Mouse (Mus musculus): ENCODE data around the gene Gm7849. TPM values are rescaled to one million over a fixed set of nuclear protein-coding genes. Genes with fewer than 3 reads are reported as not detected.
"Not testable (repeated sequence)": the region's sequence is repeated elsewhere in the genome, so short reads cannot be mapped to it uniquely, and the experiment has no call there.

The Gm7849 gene
- polyA plus RNA-seq (2012; rRNA removed) = not detected in 2 replicates

DNA sequence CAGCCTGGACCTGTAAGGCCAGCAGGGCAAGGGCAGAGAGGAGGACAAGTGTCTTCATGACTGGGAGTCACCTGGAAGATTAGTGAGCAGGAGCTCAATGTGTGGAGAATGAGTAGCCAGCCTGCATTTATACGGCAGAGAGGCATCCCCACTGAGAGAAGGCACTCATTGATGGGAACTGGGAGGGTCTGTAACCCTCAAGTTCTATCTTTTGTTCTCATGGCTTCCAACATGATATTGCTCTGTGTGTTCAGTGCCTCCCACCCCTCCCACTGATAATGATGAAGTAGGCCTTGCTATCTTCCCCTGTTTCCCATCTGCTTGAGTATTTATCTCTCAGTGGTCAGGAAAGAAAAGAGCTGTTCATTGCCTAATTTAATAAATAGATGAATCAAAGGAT is at the start of gene Gm7849:
TSS of gene Gm7849 (minus strand) at position 101 of the 400 bp plus-strand sequence.
- DNase-seq (ENCODE audit: extremely low spot score in 1 of 2, low spot score in 1 of 2) = not testable (repeated sequence)

GRCm38 (mm10) chr8:21427111-21427510 is 29.2 kb downstream of the Gm7849 start, which contains the start of gene Defa36:
Defa36 (plus strand) TSS chr8:21427411.
- DNase-seq (ENCODE audit: extremely low spot score in 1 of 2, low spot score in 1 of 2) = not testable (repeated sequence)

Other genes starting within 250 kb of the Gm7849 start
- gene Gm15292, start 206.8 kb downstream of the Gm7849 start, polyA plus RNA-seq (2012; rRNA removed) = not detected in 2 replicates
- not detected in 2 replicates for gene Defa27, start 141.0 kb downstream of the Gm7849 start, polyA plus RNA-seq (2012; rRNA removed)
- not detected in 2 replicates for gene Defa29, start 129.5 kb downstream of the Gm7849 start, polyA plus RNA-seq (2012; rRNA removed)
- gene Defa2, start 78.0 kb downstream of the Gm7849 start, polyA plus RNA-seq (2012; rRNA removed) = not detected in 2 replicates
- not detected in 2 replicates for gene Defa33, start 64.7 kb downstream of the Gm7849 start, polyA plus RNA-seq (2012; rRNA removed)
- not detected in 2 replicates for gene Defa36, start 29.1 kb downstream of the Gm7849 start, polyA plus RNA-seq (2012; rRNA removed)
- 0.40 TPM in 1 of 2 replicates, not detected in the other for gene Defa20, start 52.7 kb upstream of the Gm7849 start, polyA plus RNA-seq (2012; rRNA removed)
- 0.40 TPM in 1 of 2 replicates, not detected in the other for gene Defa32, start 72.5 kb upstream of the Gm7849 start, polyA plus RNA-seq (2012; rRNA removed)
- not detected in 2 replicates for gene Defa37, start 108.8 kb upstream of the Gm7849 start, polyA plus RNA-seq (2012; rRNA removed)
- not detected in 2 replicates for gene Defa28, start 126.4 kb upstream of the Gm7849 start, polyA plus RNA-seq (2012; rRNA removed)
- gene Gm7861, start 137.9 kb upstream of the Gm7849 start, polyA plus RNA-seq (2012; rRNA removed) = not detected in 2 replicates
- gene Defa26, start 161.6 kb upstream of the Gm7849 start, polyA plus RNA-seq (2012; rRNA removed) = not detected in 2 replicates
- not detected in 2 replicates for gene Defa17, start 199.2 kb upstream of the Gm7849 start, polyA plus RNA-seq (2012; rRNA removed)
- not detected in 2 replicates for gene Defa34, start 209.2 kb upstream of the Gm7849 start, polyA plus RNA-seq (2012; rRNA removed)
- not detected in 2 replicates for gene AY761184, start 247.1 kb upstream of the Gm7849 start, polyA plus RNA-seq (2012; rRNA removed)

Measured in frontal cortex, adult 2 months (tissue).